Mouse (Mus musculus) neural tube, embryonic 15.5 days (tissue): Measurements from ENCODE around the gene Slc9b1. TPM values are rescaled to one million over a fixed set of nuclear protein-coding genes. Genes with fewer than 3 reads are reported as not detected.

ENCODE experiments used
- ATAC-seq: fragments of 200-750 bp; cut with Nextera tagmentation; 2 replicates; pipeline ENCODE4 v1.8.0; 2017; ENCODE audit warnings: mild to moderate bottlenecking, moderate TSS enrichment, moderate library complexity; ENCODE audit not compliant: low FRiP score
- H3K27ac ChIP-seq: fragments of 300-500 bp; sonication (generic); replicated peaks from 2 replicates; pipeline ENCODE4 v1.5.1; 2015; ENCODE audit warnings: mild to moderate bottlenecking, inconsistent platforms
- H3K27me3 ChIP-seq: fragments of 300-500 bp; sonication (generic); replicated peaks from 2 replicates; pipeline ENCODE4 v1.6.1; 2015; ENCODE audit warnings: inconsistent platforms
- H3K36me3 ChIP-seq: fragments of 300-500 bp; sonication (generic); 2 replicates; pipeline ENCODE4 v1.6.1; 2015; ENCODE audit warnings: inconsistent platforms
- H3K4me1 ChIP-seq: fragments of 300-500 bp; sonication (generic); 2 replicates; pipeline ENCODE4 v1.6.1; 2015; ENCODE audit warnings: inconsistent platforms
- H3K4me2 ChIP-seq: fragments of 300-500 bp; sonication (generic); 2 replicates; pipeline ENCODE4 v1.6.1; 2015; ENCODE audit warnings: inconsistent platforms, mild to moderate bottlenecking, moderate library complexity
- H3K4me3 ChIP-seq: fragments of 300-500 bp; sonication (generic); replicated peaks from 2 replicates; pipeline ENCODE4 v1.5.1; 2015; ENCODE audit warnings: mild to moderate bottlenecking, inconsistent platforms
- H3K9ac ChIP-seq: fragments of 300-500 bp; sonication (generic); replicated peaks from 2 replicates; pipeline ENCODE4 v1.6.1; 2015; ENCODE audit warnings: mild to moderate bottlenecking, inconsistent platforms
- H3K9me3 ChIP-seq: fragments of 300-500 bp; sonication (generic); replicated peaks from 2 replicates; pipeline ENCODE4 v1.6.1; 2016; ENCODE audit warnings: inconsistent platforms
- WGBS: fragments of 180-500 bp; shearing (Covaris S2); methylation state at CpG from one replicate; pipeline ENCODE4 v1.1.7; 2015; ENCODE audit warnings: mixed read lengths; 5-methylcytosine and 5-hydroxymethylcytosine counted together
- polyA plus RNA-seq: library from polyadenylated mRNA; unstranded; fragments of >200 nt; fragmentation: Nextera tagmentation; extraction: Ambion mirVana; gene quantifications from 2 replicates; pipeline ENCODE4 v1.2.1, GENCODE M21; 2015

Slc9b1 gene
- polyA plus RNA-seq, 1 experiment from 2014 or later, result 0.36 TPM

DNA sequence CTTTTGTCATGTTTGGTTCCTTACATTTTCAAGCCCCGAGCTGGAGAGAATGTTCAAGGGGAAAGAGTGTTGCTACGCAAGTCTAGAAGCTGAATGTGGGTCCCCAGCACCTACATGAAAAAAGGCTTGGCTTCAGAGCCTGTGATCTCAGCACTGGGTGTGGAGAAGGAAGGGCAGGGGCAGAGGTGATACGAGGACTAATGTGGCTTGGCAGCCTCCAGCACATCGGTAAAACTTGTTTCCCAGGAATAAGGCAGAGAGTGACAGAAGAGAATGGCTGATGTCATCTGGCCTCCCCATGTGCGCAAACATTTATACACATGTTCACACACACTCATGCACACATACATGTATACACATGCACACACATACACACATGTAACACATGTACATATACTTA lies 47.3 kb downstream of the Slc9b1 start:
- no peak overlapping the region for H3K27ac ChIP-seq
- no peaks in the 10 kb centered on the region for H3K4me1 ChIP-seq
- no peak overlapping the region for H3K4me2 ChIP-seq
- no peak for ATAC-seq
- no peak overlapping the region for H3K4me3 ChIP-seq
- H3K9ac ChIP-seq, result no peak overlapping the region
- H3K36me3 ChIP-seq, result no peaks in the 10 kb centered on the region
- no peaks in the 10 kb centered on the region for H3K27me3 ChIP-seq
- no peaks in the 10 kb centered on the region for H3K9me3 ChIP-seq
- 84% methylated on average over 5 of the region's 5 CpGs for WGBS

DNA sequence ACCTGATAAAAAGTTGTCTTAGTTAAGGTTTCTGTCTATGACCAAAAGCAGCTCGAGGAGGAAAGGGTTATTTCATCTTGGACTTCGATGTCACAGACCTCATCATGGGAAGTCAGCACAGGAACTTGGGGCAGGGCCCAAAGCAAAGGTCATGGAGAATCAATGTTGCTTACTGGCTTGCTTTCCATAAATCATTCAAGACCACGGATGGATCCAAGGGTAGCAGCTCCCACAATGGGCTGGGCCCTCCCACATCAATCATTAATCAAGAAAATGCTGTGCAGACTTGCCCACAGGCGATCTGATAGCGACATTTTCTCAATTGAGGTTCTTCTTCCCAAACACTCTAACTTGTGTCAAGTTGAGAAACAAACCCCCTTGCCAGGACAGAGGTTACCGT lies 48.3 kb downstream of the Slc9b1 start:
- Histone ChIP-seq H3K4me2 (no peak overlapping the region), H3K27ac (no peak overlapping the region), H3K36me3 (no peaks in the 10 kb centered on the region), H3K9me3 (no peaks in the 10 kb centered on the region), H3K4me1 (no peaks in the 10 kb centered on the region), H3K4me3 (no peak overlapping the region), H3K27me3 (no peaks in the 10 kb centered on the region), H3K9ac (no peak overlapping the region)
- no peak for ATAC-seq
- WGBS, result 40% methylated on average over 6 of the region's 6 CpGs

DNA sequence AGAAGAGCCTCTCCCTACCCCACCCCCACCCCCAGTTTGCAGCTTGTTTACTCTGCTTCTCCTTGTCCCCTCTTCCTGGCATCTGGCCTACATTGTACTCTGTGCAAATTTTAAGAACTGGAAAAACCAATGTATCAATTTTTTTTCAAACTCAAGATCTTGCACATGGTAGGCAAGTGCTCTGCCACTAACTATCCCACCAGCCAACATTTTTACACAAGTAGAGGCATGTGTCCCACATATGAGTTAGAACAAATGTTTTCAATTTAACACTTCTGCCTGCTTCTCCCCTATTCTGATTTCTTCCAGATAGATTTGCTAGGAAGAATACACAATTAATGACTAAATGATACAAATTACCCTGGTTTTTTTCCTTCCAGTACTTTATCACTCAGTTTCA lies 49.3 kb downstream of the Slc9b1 start:
- Histone ChIP-seq H3K9me3 (no peaks in the 10 kb centered on the region), H3K4me3 (no peak overlapping the region), H3K36me3 (no peaks in the 10 kb centered on the region), H3K4me1 (peaks cover 1% of the 10 kb centered on the region; the same call in 1 of the 2 replicates), H3K9ac (no peak overlapping the region), H3K27ac (no peak overlapping the region), H3K27me3 (no peaks in the 10 kb centered on the region), H3K4me2 (no peak overlapping the region)
- ATAC-seq, result no peak

DNA sequence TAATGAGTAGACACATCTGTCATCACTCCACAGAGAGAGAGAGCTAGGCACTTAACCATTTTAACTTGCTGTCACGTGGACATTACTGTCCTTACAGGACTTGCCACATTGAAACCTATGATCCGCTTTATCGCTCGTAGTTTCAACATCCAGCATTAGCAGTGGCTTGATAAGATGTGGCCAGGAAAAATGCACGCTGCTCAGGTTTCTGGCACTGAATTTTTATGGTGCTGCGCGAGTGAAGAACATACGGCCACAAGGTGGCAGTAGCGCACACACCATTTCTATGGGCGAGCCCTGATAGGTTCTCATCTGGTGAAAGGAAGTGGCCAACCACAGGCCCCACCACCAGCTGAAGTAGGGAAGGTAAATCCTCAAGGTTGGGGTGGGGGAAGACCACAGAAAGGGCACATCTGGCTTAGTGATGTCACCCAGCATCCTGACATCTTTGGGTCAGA lies 54.4 kb downstream of the Slc9b1 start:
- Histone ChIP-seq H3K4me2 (peak overlapping the region; percentile 27; the same call in 1 of the 2 replicates), H3K27me3 (no peaks in the 10 kb centered on the region), H3K9ac (no peak overlapping the region), H3K27ac (no peak overlapping the region), H3K4me1 (peaks cover 7% of the 10 kb centered on the region; the same call in 1 of the 2 replicates), H3K36me3 (peaks cover 15% of the 10 kb centered on the region), H3K4me3 (no peak overlapping the region), H3K9me3 (no peaks in the 10 kb centered on the region)
- peak; percentile 76; the same call in 1 of the 2 replicates for ATAC-seq
- 16% methylated on average over 10 of the region's 10 CpGs for WGBS

DNA sequence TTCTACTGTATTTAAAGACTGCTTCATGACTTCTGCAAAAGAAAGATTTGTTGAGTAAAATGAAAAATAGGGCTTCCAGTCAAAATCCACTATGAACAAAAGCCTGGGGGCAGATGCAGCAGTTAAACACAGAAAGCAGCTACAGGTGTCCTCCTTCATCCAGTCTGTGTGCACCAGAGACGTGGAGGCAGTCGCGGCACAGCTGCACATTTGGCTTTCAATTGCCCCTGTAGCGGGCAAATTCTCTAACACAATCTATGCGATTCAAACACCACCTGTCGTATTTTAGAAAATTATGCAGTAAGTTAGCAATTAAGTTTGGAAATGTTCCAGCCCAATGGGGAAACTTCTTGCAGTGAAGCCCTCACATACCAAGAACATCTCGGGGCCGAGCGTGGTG lies 55.4 kb downstream of the Slc9b1 start:
- Histone ChIP-seq H3K4me1 (peaks cover 7% of the 10 kb centered on the region; the same call in 1 of the 2 replicates), H3K4me2 (no peak overlapping the region), H3K9me3 (no peaks in the 10 kb centered on the region), H3K4me3 (no peak overlapping the region), H3K27ac (no peak overlapping the region), H3K9ac (no peak overlapping the region), H3K36me3 (peaks cover 16% of the 10 kb centered on the region), H3K27me3 (no peaks in the 10 kb centered on the region)
- no peak for ATAC-seq
- 71% methylated on average over 9 of the region's 9 CpGs for WGBS

DNA sequence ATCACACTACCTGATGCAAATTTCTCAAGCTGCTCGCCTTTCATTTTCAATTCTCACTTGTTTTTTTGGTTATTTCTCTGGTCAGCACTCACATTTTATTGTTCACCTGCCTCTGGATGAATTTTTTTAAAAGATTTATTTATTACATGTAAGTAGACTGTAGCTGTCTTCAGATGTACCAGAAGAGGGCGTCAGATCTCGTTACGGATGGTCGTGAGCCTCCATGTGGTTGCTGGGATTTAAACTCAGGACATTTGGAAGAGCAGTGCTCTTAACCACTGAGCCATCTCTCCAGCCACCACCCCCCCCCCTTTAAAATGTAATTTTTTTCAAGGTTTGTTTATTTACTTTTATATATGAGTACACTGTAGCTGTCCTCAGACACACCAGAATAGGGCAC lies 56.0 kb downstream of the Slc9b1 start:
- WGBS, result 79% methylated on average over 5 of the region's 5 CpGs
- no peak overlapping the region for H3K4me3 ChIP-seq
- H3K4me1 ChIP-seq, result peaks cover 7% of the 10 kb centered on the region; the same call in 1 of the 2 replicates
- no peak for ATAC-seq
- H3K27me3 ChIP-seq, result no peaks in the 10 kb centered on the region
- H3K9me3 ChIP-seq, result no peaks in the 10 kb centered on the region
- H3K36me3 ChIP-seq, result peaks cover 19% of the 10 kb centered on the region
- no peak overlapping the region for H3K27ac ChIP-seq
- no peak overlapping the region for H3K4me2 ChIP-seq
- no peak overlapping the region for H3K9ac ChIP-seq

DNA sequence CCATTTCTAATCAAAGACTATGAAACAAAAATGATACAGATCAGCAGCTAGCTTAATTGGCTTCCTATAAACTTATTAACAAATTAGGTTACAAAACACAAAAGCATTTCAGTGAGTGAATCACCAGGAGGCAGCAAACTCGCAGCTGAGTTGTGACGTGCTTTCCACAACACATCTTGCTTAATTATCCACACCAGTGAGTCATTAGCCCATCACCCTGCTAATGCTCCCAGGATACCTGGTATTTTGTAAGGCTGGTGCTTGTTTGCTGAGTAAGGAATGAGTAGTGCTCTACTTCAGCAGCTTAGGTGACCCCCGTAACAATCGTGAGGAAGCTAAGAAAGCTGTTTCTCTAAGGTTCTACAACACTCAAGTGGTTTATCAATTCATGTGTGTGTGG lies 56.8 kb downstream of the Slc9b1 start:
- H3K4me1 ChIP-seq, result peaks cover 7% of the 10 kb centered on the region; the same call in 1 of the 2 replicates
- H3K4me2 ChIP-seq, result no peak overlapping the region
- no peak overlapping the region for H3K27ac ChIP-seq
- H3K4me3 ChIP-seq, result no peak overlapping the region
- no peak for ATAC-seq
- H3K9ac ChIP-seq, result no peak overlapping the region
- H3K9me3 ChIP-seq, result no peaks in the 10 kb centered on the region
- no peaks in the 10 kb centered on the region for H3K27me3 ChIP-seq
- peaks cover 23% of the 10 kb centered on the region for H3K36me3 ChIP-seq
- 60% methylated on average over 4 of the region's 4 CpGs for WGBS

DNA sequence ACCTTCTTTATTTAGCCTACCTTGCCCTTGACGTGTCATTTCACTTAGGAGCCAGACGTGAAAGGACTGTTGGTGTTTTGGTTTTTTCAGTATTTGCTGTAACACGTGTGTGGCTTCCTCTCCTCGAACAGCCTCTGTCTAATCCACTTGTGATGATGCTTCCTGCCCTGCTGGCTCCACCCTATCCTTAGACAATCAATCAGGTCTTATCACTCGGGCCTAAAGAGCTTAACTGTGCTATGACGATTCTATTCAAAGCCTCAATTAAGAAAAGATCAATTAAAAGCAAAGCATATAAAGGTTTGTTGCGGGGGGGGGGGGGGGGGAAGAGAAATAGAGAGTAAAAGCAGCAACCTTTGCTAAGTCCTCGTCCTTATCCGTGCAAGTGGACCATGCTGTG lies 59.5 kb downstream of the Slc9b1 start:
- no peak overlapping the region for H3K27ac ChIP-seq
- H3K27me3 ChIP-seq, result no peaks in the 10 kb centered on the region
- H3K9me3 ChIP-seq, result no peaks in the 10 kb centered on the region
- H3K4me1 ChIP-seq, result 0 out of 2 replicates have a peak, but pooled peaks cover 3% of the 10 kb centered on the region
- no peak overlapping the region for H3K4me3 ChIP-seq
- H3K4me2 ChIP-seq, result no peak overlapping the region
- no peak overlapping the region for H3K9ac ChIP-seq
- H3K36me3 ChIP-seq, result peaks cover 29% of the 10 kb centered on the region
- ATAC-seq, result no peak
- 87% methylated on average over 9 of the region's 9 CpGs for WGBS

DNA sequence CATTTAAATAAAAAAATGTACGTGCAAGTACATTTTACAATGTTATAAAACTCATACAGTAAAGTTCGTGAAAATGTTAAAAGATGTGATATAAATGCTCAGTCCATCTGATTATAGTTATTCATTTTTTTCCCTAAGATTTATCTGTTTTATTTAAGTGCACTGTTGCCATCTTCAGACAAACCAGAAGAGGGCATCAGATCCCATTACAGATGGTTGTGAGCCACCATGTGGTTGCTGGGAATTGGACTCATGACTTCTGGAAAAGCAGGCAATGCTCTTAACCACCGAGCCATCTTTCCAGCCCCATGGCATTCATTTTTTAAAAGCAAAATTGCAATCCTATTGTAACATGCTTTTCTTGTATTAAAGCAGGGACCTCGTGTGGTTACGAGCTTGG lies 61.4 kb downstream of the Slc9b1 start:
- H3K27ac ChIP-seq, result no peak overlapping the region
- peaks cover 29% of the 10 kb centered on the region for H3K36me3 ChIP-seq
- no peaks in the 10 kb centered on the region for H3K9me3 ChIP-seq
- no peak for ATAC-seq
- no peaks in the 10 kb centered on the region for H3K27me3 ChIP-seq
- H3K4me1 ChIP-seq, result no peaks in the 10 kb centered on the region
- no peak overlapping the region for H3K9ac ChIP-seq
- no peak overlapping the region for H3K4me3 ChIP-seq
- H3K4me2 ChIP-seq, result no peak overlapping the region
- WGBS, result 98% methylated on average over 5 of the region's 5 CpGs

DNA sequence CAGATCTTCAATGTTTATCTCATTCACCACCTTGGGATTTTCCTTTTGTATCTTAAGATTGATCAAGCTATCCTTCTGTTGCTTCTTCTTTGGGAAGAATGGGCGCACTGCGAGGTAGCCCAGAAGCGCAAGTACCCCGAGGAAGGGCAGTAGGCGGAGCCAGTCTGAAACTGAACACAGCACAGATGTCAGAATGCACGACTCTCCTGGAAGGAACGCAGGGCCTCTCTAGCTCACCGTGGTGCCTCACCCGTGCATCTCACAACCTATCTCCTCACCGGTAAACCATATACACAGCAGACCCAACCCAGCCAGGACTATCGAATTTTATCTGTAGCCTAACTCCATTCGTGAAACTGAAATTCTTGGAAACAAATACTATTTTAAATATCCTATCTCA lies 63.2 kb downstream of the Slc9b1 start:
- no peak overlapping the region for H3K9ac ChIP-seq
- WGBS, result 88% methylated on average over 12 of the region's 12 CpGs

DNA sequence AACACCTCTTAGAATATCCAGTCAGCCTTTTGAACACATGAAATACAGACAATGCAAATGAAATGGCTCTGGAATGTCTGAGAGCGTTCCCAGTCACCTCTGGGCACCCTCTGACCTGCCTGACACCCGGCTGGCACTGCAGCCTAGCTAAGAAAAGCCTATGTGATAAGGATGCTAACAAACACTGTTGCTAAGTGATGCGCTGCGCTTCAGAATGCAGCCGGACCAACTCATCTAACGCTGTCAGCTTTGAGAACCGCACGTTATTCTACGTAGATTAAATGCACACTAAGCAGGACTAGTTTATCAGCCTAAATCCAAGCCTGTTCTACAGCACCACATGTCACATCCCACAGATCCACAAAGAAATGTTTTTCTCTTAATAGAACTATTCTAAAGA lies 64.0 kb downstream of the Slc9b1 start:
- H3K36me3 ChIP-seq, result peaks cover 17% of the 10 kb centered on the region
- no peak for ATAC-seq
- H3K27me3 ChIP-seq, result no peaks in the 10 kb centered on the region
- H3K4me1 ChIP-seq, result no peaks in the 10 kb centered on the region
- no peak overlapping the region for H3K9ac ChIP-seq
- H3K4me2 ChIP-seq, result no peak overlapping the region
- 24% methylated on average over 9 of the region's 9 CpGs for WGBS
- H3K27ac ChIP-seq, result no peak overlapping the region
- no peak overlapping the region for H3K4me3 ChIP-seq
- H3K9me3 ChIP-seq, result no peaks in the 10 kb centered on the region

More for the DNA sequence above, 63.2 kb downstream of the Slc9b1 start:
- H3K9me3 ChIP-seq, result no peaks in the 10 kb centered on the region
- peaks cover 23% of the 10 kb centered on the region for H3K36me3 ChIP-seq
- no peak for ATAC-seq
- no peak overlapping the region for H3K4me2 ChIP-seq
- H3K4me3 ChIP-seq, result no peak overlapping the region
- H3K27ac ChIP-seq, result no peak overlapping the region
- no peaks in the 10 kb centered on the region for H3K27me3 ChIP-seq
- H3K4me1 ChIP-seq, result no peaks in the 10 kb centered on the region

DNA sequence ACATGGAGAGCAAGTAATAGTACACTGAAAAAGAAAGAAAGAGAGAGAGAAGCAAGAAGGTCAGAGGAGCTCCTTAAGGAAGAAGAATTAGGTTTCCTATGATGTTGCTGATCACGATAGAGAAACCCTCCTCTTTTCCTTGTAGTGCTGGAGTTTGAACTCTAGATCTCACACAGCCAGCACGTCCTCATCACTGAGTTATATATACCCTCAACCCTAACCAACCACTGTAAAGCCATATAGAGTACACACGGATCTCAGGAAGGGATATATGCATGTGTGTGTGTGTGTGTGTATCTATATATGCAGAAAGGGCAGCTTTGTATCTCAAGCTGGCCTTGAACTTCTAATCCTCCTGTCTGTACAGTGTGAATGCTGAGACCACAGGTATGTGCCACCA lies 69.4 kb downstream of the Slc9b1 start:
- Histone ChIP-seq H3K4me1 (peaks cover 13% of the 10 kb centered on the region), H3K27ac (no peak overlapping the region), H3K27me3 (no peaks in the 10 kb centered on the region), H3K4me3 (no peak overlapping the region), H3K36me3 (no peaks in the 10 kb centered on the region), H3K9me3 (no peaks in the 10 kb centered on the region), H3K4me2 (no peak overlapping the region), H3K9ac (no peak overlapping the region)
- no peak for ATAC-seq
- WGBS, result 89% methylated on average over 3 of the region's 3 CpGs

DNA sequence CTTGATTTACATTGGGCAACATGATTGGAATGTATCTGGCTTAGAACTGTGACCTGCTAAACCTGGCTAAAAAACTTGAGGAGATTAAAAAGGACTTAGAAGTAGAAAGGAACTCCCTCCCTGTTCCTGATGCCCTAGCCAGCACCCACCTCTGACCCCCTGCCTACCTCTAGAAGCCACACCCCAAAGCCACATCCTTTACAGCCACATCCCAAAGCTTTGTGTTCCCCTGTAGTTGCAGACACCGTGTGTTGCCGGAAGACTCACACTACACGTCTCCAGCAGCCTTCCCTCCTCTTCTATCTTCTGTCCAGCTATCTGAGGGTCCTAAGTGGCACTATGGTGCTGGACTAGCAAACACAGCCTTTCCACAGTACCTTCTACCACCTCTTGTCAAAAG lies 70.0 kb downstream of the Slc9b1 start:
- no peak for ATAC-seq
- WGBS, result 88% methylated on average over 3 of the region's 3 CpGs

More for the DNA sequence above, 70.0 kb downstream of the Slc9b1 start:
- no peak overlapping the region for H3K4me3 ChIP-seq
- no peaks in the 10 kb centered on the region for H3K27me3 ChIP-seq
- H3K9me3 ChIP-seq, result no peaks in the 10 kb centered on the region
- no peaks in the 10 kb centered on the region for H3K36me3 ChIP-seq
- peaks cover 14% of the 10 kb centered on the region for H3K4me1 ChIP-seq
- H3K4me2 ChIP-seq, result no peak overlapping the region
- H3K9ac ChIP-seq, result no peak overlapping the region
- H3K27ac ChIP-seq, result no peak overlapping the region
